Mouse (Mus musculus): Measurements from ENCODE around the gene Clic3.
"Not testable (repeated sequence)": the region's sequence is repeated elsewhere in the genome, so short reads cannot be mapped to it uniquely, and the experiment has no call there.

Gene Clic3

DNA sequence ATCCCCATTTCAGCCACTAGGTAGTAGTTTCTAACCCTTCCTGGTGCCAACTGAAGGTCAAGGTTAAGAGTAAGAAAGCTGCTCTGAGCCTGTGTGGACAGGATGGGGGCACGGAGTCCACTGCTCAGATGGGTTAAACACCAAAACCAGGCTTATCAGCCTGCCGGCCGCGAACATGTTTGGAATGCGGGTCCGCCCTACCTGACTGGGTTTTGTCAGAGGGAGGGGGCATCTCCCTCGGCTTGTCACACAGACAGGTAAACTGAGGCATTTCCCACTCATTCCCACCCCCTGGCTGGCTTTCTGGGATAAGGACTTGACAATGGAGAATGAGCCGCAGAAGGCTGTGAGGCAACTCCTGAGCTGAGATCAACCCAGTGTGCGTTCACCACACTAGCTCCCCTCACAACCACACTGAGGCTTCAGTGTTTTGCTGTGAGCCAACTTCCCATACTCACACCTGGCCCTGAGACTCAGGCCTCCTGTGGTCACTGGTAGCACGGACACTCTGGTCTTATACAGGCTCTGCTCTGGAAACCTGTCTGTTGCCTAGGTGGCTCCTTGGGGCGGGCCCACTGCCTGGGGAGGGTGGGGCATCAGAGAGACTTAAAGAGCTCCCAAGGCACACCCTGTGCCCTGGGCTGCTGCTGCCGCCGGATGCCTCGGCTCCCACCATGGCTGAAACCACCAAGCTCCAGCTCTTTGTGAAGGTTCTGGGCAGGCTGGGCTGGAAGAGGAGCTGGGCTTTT, at the start of gene Clic3:
Clic3 (plus strand) TSS at position 634 of the 749 bp plus-strand sequence.
- no peak for DNase-seq (ENCODE audit: low spot score)

DNA sequence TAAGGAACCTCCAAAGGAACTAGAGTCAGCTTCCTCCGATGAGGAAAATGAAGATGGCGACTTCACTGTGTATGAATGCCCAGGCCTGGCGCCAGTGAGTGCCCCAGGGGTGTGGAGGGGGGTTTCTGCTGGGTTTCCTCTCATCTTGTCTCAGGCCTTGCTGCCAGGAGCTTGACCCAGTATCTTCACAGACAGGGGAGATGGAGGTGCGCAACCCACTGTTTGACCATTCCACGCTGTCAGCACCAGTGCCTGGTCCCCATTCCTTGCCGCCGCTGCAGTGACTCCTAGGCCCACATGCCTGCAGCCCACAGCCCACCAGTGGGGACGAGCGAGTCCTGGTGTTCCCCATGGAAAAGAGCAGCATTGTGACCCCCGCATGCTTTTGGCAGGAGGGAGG, 47.7 kb upstream of the Clic3 start:
- no peak for DNase-seq (ENCODE audit: low spot score)

DNA sequence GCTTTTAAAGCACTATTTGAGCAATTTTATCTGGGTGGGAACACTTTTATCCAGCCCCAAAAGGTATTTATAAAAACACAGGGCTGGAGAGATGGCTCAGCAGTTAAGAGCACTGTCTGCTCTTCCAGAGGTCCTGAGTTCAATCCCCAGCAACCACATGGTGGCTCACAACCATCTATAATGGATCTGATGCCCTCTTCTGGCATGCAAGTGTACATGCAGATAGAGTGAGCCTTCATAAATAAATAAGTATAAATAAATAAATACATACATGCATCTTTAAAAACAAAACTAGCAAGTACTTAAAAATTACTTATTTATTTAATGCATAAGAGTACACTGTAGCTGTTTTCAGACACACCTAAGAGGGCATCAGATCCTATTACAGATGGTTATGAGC, 43.2 kb upstream of the Clic3 start:
- not testable (repeated sequence) for DNase-seq (ENCODE audit: low spot score)

DNA sequence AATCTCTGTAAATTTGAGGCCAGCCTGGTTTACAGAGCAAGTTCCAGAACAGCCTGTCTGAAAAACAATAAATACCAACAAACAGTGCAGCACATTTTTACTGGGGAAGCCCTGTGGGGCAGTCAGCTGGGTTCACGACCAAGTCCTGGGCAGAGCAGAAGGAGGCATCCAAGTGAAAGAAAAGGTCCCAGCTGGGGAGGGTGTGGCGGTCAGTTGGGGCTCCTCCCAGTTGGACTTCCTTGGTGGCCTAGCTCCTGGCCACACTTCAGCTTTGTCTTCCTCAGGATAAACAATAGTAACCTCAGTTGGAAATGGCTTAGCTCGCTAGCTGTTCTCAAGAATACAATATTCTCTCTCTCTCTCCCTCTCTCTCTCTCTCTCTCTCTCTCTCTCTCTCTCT, 39.2 kb upstream of the Clic3 start:
- no peak for DNase-seq (ENCODE audit: low spot score)

DNA sequence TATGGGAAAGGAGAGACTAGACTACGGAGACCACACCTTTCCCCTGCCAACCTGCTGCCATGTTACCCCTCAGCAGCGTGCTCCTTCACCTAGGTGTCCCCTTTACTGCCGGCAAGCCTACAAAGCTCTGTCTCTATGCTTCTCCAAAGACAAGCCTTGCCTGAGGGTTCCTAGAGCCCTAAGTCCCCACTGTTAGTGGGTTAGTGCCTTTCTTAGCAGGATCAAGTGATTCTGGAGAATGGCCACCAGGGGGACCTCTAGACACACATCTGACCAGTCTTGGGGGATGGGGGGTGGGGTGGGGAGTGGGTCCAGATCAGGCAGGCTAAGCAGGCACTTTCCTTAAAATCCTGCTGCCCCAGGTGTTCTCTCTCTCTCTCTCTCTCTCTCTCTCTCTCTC, 34.7 kb upstream of the Clic3 start:
- DNase-seq (ENCODE audit: low spot score): no peak

DNA sequence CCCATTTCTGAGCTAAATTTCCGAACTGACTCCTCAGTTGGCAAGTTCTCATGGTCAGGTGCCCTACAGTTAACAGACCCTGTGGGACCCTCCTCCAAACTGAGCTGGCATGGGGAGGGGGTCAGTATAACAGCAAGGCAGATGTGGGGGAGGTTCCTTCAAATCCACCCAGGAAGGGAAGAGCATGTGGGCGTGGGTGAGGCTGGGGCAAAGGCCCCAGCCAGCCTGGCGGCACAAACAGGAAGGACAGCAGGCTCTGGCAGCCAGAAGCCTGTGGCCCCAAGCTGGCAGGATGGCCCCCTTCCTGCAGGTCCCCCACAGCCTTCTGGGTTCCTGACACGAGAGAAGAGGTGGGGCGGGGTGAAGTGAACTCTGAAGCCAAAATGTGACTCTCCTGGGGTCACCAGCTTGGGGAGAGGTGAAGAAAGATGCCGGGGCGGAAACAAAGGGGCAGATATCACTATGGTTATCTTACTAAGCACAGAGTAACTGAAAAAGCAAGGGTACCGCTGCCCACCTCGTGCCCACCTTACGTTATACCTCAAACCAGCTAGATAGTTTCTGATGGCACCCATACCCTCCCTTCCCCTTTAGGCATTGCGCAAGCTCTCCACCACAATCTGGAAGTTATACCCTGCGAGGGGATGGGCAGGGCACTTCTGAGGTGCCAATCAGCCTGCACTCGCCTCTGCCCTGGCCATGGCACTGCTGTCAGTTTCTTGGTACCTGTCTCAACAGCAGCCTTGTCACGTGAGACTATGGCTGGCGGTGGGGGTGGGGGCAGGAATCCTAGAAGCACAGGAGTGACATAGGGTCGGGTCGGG, 33.8 kb upstream of the Clic3 start, which contains the start of gene Fut7:
Fut7 (plus strand) TSS at position 681 of the 824 bp plus-strand sequence.
- DNase-seq (ENCODE audit: low spot score): no peak

DNA sequence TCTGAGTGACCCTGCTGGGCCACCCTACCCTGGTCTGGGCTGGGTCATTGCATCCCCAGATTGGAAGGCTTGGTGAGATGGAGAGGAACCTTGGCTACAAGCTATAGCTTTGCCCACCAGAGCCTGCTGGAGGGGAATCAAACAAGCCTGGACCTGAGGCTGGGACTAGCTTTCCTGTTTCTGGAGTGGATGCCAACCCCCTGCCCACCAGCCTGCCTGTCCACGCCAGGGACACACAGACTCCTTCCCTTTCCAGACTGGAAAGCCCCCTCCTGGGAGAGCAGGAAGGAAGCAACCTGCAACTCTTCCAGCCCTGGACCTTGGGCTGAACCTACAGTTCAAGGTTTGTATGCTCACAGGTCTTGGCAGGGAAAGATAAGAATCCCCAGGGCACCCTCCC, 33.0 kb upstream of the Clic3 start:
- DNase-seq (ENCODE audit: low spot score): no peak

DNA sequence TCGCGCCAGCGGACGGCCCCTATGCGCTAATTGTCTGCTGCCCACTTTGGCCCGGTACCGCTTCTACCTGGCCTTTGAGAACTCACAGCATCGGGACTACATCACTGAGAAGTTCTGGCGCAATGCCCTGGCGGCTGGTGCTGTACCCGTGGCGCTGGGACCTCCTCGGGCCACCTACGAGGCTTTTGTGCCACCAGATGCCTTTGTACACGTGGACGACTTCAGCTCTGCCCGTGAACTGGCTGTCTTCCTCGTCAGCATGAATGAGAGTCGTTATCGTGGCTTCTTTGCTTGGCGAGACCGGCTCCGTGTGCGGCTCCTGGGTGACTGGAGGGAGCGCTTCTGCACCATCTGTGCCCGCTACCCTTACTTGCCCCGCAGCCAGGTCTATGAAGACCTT, 31.2 kb upstream of the Clic3 start:
- no peak for DNase-seq (ENCODE audit: low spot score)

DNA sequence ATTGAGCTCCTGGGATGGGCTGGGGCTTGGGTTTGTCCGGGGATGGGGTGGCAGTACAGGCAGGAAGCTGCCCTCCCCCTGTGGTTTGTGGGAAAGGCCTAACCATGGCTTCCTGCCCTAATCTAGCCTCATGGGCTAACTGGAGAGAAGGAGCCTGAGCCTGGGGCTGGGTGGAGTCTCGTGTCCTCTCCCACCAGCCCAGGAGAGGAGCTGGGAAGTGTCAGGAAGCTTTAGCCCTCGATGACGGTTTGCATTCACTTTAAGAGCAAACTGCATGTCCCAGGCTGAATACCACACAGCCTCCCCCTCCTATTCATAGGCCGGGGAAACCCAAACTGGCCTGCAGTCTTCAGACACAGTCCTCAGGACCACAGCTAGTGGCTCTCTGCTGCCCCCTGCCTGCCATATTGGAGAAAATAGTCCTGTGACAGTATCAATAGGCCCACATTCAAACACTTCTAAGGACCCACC, 29.9 kb upstream of the Clic3 start:
- DNase-seq (ENCODE audit: low spot score): peak; percentile 33

DNA sequence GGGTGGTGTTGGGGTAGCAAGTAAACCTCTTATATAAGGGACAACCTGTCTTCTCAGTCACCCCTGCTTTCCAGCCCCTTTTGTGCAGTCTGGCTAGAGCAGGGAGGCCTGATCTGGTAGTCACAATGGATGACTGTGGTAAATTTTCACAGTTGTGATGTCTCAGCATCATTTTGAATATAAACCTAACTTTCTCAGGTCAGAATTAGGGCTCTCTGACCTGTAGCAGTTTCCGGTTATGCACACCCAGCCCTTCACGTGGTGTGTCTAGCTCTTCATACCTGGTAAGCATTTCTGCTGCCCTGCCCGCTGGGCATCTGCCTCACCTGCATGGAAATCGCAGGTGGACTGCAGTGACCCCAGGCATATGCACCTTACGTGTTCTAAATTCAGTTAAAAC, 29.4 kb upstream of the Clic3 start:
- no peak for DNase-seq (ENCODE audit: low spot score)

DNA sequence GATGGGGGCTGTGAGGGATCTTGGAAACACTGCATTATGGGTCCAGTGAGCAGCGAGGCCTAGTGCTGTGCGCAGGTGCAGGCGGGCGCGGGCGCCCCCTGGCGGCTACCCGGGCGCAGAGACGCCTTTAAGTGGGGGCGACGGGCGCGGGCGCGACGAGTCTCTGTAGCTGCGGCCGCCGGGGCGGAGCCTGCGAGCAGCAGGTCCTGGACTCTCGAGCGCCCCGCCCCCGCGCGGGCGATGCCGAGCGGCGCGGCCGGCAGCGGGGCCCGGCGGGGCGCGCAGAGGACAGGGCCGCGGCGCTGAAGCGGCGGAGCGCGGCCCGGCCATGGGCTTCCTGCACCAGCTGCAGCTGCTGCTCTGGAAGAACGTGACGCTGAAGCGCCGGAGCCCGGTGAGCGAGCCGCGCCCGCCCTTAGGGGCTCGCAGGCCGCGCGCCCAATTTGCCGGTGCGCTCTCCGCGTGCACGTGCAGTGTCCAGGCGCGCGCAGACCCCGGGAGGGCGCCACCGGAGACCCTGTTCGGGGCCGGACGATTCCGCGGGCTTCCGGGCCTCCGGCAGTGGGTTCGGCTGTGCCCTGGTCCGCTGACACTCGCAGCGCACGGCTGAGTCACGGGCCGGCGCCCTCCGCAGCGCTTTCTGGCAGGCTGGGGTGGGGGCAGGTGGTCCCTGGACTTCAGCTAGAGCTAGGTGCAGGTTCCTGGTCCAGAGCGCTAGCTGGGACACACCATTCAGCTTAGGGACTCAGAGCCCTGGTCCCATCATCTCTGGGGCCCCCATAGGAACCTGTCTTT, 28.0 kb upstream of the Clic3 start, which contains the start of gene Abca2:
Abca2 (plus strand) TSS at position 262 of the 795 bp plus-strand sequence.
- peak; percentile 91 for DNase-seq (ENCODE audit: low spot score)

DNA sequence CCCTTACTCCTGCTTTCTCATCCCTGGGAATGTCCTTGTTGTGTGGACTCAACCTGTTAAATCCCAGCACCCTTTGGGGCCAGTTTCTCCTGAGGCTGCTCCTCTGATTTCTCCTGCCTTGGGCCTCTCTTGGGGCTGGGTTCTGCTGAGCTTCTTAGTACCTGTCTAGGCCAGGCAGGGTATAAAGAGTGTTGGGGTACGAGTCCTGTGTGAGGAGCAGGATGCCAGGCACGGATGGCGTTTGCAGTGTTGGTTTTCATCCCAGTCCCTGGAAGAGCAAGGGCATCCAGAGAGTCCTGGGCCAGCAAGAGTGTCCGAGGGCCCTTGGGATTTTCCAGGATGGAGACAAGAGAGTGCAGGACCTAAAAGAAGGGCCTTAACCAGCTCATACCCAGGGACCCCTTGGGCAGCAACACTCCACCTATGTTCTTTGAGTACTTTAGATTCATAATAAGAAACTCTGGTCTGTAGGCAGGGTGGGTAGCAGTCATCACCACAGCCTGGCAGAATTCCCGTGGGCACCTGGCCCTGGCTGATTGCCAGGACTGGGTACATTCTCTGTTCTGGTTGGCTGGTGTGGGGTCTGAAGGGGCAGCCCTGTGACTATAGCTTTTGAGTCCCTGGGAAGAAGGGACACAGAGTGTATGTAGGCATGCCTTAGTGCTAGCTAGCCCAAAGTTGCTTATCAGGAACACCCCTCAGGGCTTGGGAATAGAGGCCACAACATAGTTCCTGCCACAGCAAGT, 27.0 kb upstream of the Clic3 start:
- no peak for DNase-seq (ENCODE audit: low spot score)

DNA sequence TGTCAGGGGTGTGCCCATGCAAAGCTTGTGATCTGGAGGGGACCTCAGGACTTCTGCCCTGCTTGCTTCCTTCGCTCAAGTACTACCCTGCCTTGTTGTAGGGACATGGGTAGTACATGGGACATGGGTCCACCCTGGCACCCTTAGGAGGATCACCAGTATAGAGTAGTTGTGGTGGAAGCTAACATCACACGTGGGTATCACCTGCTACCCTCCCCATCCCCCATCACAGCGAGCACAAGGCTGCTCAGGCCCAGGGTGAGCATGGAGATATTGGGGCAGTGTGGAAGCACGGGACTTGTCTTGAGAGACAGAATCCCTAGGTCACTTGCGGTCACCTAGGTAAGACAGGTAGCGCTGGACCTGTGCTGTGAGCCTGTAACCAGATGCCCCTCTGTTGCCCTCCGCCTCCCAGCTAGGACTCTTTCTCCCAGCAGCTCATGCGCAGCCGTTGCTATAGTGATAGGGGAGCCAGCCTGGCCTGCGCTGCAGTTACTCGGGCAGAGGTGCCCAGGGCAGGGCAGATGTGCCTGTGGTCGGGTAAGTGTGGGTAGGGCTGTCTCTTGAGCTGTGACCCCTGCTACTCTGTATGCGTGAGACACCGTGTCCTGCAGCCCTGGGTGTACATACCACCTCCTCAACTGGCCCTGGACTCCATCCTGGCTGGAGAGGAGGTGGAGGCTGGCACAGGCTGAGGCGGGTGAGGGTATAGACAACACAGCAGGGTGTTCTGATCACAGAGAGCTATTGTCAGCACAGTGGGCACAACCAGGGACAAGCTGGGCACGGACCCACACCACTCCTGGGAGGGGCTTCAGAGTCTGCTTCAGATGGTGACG, 26.0 kb upstream of the Clic3 start:
- DNase-seq (ENCODE audit: low spot score): peak; percentile 41

DNA sequence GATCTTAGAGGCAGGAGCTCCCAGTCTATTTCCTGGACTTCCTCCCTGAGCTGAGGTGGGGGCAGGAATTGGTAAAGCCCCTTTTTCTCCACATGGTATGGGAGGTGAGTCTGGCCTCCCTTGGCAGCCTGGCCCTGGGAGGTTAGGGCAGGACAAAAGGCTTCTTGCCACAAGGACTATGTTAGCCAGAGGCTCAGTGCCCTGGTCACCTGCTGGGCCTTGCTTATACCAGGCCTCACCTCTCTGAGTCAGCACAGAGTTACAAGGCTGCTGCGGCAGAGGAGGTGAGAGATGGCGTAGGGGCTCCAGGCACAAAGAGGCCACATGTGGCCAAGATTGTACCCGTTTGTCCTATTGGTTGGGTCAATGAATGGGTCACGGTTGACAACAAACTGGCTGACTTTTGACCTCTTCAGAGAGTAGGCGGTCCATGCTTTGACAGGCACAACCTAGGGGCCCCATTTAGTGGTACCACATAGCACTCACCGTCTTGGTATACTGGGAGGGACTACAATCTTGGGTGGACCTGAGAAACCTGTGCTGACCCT, 25.3 kb upstream of the Clic3 start:
- DNase-seq (ENCODE audit: low spot score): no peak

DNA sequence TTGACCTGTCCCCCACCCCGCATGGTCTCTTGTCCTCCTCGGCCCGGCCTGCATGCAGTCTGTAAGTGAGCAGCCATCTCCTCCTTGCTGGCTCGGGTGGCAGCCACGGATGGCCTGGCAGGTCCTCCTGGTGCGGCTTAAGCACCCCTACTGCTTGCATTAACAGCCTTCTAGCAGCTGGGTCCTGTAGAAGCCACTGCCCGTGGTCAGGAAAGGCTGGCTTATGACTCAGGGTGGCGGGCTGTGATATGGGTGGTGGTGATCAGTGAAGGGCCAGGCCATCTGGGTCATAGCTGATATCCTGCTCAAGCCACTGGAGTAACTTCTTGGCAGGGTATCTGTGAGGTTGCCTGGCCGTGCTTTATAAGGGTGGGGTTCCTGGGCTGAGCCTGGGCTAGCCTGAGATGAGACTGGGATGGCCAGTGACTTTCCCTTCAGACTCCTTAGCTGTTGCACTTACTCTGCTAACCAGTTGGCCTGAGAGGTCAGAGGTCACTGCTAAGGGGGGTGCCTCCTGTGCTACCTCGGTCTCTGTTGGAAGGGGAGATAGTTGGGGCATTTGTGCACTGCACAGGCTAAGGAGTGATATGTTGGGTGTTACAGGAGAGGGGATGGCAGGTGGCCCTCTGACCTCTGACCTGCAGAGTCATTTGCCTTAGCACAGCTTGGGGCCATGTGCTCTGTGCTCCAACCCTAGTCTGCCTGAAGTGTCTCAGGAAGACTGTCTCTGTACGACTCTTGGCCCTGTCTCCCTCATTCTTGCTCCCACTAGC, 24.1 kb upstream of the Clic3 start:
- no peak for DNase-seq (ENCODE audit: low spot score)

DNA sequence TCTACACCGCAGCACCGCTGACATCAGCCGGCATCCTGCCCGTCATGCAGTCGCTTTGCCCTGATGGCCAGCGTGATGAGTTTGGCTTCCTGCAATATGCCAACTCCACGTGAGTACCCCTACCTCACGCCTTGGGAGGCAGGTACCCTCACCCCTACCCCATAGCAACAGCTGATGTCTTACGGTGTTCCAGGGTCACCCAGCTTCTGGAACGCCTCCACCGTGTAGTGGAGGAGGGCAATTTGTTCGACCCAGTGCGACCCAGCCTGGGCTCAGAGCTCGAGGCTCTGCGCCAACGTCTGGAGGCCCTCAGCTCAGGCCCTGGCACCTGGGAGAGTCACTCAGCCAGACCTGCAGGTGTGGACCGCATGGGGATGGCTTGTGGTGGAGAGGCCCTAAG, 23.5 kb upstream of the Clic3 start:
- no peak for DNase-seq (ENCODE audit: low spot score)

DNA sequence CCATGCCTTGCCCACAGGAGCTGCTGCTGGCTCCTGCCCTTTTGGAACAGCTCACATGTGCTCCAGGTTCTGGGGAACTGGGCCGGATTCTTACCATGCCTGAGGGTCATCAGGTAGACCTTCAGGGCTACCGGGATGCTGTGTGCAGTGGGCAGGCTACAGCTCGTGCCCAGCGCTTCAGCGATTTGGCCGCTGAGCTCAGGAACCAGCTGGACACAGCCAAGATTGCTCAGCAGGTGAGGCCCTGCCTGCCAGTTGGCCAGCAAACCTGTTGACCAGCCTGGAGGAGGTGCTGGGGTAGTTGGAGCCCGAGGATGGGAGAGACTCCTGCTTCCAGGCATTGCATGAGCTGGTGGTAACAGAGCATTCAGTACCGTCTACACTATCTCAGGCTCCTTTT, 22.3 kb upstream of the Clic3 start:
- DNase-seq (ENCODE audit: low spot score): no peak

DNA sequence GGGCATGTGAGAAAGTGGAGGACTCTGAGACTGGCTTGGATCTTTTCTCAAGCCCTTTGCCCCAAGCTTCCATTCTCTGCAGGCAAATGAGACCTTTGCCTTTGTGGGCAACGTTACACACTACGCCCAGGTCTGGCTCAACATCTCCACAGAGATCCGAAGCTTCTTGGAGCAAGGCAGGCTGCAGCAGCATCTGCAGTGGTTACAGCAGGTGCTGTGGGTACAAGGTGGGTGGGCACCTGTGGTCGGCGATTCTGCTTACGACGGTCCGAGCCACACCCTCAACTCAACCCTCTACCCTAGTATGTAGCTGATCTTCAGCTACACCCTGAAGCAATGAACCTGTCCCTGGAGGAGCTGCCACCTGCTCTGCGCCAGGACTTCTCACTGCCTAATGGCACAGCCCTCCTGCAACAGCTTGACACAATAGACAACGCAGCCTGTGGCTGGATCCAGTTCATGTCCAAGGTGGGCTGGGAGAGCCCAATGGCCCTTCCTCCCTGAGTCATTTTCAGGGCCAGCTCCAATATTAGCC, 20.3 kb upstream of the Clic3 start:
- no peak for DNase-seq (ENCODE audit: low spot score)

DNA sequence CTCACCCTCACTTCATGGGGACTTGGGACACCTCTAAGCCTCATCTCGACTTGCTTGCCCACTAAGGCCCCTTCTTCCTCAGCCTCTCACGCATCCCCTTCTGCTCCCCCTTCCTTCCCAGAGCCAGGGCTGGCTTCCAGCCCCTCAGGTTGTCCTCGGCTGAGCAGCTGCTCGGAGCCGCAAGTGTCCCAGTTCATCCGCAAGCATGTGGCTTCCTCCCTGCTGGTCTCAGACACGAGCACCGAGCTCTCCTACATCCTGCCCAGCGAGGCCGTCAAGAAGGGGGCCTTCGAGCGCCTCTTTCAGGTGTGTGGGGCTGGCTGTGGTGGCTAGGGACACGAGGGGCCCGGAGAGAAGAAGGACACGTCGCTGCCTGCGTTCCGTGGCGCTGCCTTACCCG, 15.6 kb upstream of the Clic3 start:
- no peak for DNase-seq (ENCODE audit: low spot score)

Measured in layer of hippocampus, adult 9-10 months (tissue).